Mouse (Mus musculus): ENCODE data around the gene Gm3371. TPM values are rescaled to one million over a fixed set of nuclear protein-coding genes. Genes with fewer than 3 reads are reported as not detected.
"Not testable (repeated sequence)": the region's sequence is repeated elsewhere in the genome, so short reads cannot be mapped to it uniquely, and the experiment has no call there.

Gene Gm3371
- not detected in 2 replicates for polyA plus RNA-seq (2016; fragmentation: Nextera tagmentation; extraction: Ambion mirVana)

DNA sequence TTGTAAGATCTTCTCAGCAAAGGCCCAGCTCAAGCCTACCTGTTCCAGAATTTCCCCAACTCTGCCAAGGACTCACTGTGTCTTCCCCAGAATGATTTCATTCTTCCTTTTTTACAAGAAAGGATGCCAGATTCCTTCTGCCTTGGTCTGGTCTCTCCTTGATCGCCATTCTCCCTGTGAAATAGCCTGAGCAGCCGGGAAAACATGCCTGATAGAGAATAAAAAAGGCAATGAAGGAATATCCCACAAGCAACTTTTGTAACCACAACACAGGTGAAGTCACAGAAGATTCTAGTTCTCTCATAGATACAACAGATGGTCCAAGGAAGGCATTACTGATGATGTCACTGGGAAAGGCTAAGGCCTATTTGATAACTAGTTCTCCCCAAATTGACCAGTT lies at the start of gene Gm3371:
Gene Gm3371, minus strand, starts transcription at position 101 of the 400 bp plus-strand sequence.
- H3K9me3 ChIP-seq (replicated peaks); H3K4me1 ChIP-seq (replicated peaks); H3K36me3 ChIP-seq; H3K4me2 ChIP-seq; H3K27ac ChIP-seq (ENCODE audit: poor library complexity, severe bottlenecking); H3K9ac ChIP-seq; ATAC-seq (ENCODE audit: insufficient number of reproducible peaks, low FRiP score); H3K4me3 ChIP-seq; H3K27me3 ChIP-seq (replicated peaks): not testable (repeated sequence)
- no CpG with 5 or more reads among the region's 2 CpGs for WGBS

DNA sequence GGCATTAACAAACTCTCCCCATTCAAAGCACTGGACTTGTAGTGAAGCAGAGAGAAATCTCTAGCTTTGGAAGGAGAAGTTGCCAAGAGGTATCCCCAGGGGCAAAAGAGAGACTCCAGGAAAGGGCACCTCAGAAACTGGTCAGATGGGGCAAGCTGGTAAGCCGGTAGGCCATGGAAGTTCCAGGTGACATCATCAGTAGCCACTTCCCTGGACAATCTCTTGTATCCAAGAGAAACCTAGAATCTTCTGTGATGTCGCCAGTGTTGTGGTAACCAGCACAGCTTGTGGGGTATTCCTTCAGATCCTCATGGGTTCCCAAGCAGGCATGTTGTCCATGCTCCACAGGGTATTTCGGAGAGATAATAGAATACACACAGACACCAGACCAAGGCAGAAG lies 22.8 kb upstream of the Gm3371 start, which contains the start of gene Gm8232:
Gene Gm8232, plus strand, starts transcription at position 301 of the 400 bp plus-strand sequence.
- 81% methylated on average over 3 of the region's 3 CpGs for WGBS
- not testable (repeated sequence) for H3K4me2 ChIP-seq; H3K9me3 ChIP-seq (replicated peaks)

DNA sequence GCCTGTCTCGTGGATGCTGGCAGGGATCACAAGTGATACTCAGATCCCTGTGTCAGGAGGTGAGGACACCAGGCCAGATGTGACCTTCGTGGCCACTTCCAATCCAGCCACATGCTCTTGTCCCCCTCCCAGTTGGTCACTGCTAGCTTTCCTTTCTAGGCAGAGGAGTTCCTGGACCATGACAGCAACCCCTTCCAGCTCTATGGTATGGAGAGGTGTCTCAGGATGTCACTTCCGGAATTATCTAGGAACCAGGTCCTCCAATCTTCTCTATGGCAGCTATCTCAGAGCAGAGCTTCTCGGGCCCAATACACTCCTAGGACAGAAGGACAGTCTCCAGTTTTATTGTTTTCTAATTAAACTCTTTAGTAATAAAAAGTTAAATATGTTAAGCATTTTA lies 26.3 kb downstream of the Gm3371 start:
- H3K27me3 ChIP-seq (replicated peaks); ATAC-seq (ENCODE audit: insufficient number of reproducible peaks, low FRiP score); H3K9ac ChIP-seq; H3K4me3 ChIP-seq; H3K4me2 ChIP-seq; H3K36me3 ChIP-seq; H3K4me1 ChIP-seq (replicated peaks); H3K27ac ChIP-seq (ENCODE audit: poor library complexity, severe bottlenecking); H3K9me3 ChIP-seq (replicated peaks): not testable (repeated sequence)
- 66% methylated on average over 4 of the region's 4 CpGs for WGBS

More for the DNA sequence above, 22.8 kb upstream of the Gm3371 start, which contains the start of gene Gm8232:
- not testable (repeated sequence) for ATAC-seq (ENCODE audit: insufficient number of reproducible peaks, low FRiP score); H3K4me1 ChIP-seq (replicated peaks); H3K36me3 ChIP-seq; H3K4me3 ChIP-seq; H3K27ac ChIP-seq (ENCODE audit: poor library complexity, severe bottlenecking); H3K9ac ChIP-seq; H3K27me3 ChIP-seq (replicated peaks)

DNA sequence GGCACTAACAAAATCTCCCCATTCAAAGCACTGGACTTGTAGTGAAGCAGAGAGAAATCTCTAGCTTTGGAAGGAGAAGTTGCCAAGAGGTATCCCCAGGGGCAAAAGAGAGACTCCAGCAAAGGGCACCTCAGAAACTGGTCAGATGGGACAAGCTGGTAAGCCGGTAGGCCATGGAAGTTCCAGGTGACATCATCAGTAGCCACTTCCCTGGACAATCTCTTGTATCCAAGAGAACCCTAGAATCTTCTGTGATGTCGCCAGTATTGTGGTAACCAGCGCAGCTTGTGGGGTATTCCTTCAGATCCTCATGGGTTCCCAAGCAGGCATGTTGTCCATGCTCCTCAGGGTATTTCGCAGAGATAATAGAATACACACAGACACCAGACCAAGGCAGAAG lies 45.4 kb downstream of the Gm3371 start, which contains the start of gene Gm8229:
Gene Gm8229, plus strand, starts transcription at position 301 of the 400 bp plus-strand sequence.
- not testable (repeated sequence) for H3K4me1 ChIP-seq (replicated peaks); ATAC-seq (ENCODE audit: insufficient number of reproducible peaks, low FRiP score); H3K4me2 ChIP-seq; H3K27ac ChIP-seq (ENCODE audit: poor library complexity, severe bottlenecking); H3K36me3 ChIP-seq; H3K4me3 ChIP-seq; H3K9ac ChIP-seq; H3K9me3 ChIP-seq (replicated peaks); H3K27me3 ChIP-seq (replicated peaks)
- WGBS = 84% methylated on average over 4 of the region's 4 CpGs

DNA sequence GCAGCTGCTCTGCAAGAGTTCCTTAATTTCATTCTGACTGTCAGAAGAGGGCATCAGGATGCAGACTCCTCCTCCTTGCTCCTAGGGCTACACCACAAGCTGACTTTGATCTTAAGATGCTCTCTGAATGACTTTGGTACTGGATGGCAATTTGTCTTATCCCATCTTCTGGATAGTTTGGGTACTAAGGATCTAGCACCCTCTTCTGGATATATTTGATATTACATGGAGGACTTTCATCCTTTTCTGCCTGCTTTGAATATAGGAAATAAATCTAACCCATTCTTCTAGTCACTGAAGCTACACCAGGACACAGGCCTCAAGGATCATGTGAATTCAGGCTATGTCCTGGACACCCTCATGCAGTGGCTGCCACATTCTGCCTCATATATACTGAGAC lies 48.2 kb downstream of the Gm3371 start:
- H3K27ac ChIP-seq (ENCODE audit: poor library complexity, severe bottlenecking); H3K4me2 ChIP-seq; ATAC-seq (ENCODE audit: insufficient number of reproducible peaks, low FRiP score); H3K9ac ChIP-seq; H3K4me1 ChIP-seq (replicated peaks); H3K36me3 ChIP-seq; H3K4me3 ChIP-seq; H3K9me3 ChIP-seq (replicated peaks); H3K27me3 ChIP-seq (replicated peaks): not testable (repeated sequence)

DNA sequence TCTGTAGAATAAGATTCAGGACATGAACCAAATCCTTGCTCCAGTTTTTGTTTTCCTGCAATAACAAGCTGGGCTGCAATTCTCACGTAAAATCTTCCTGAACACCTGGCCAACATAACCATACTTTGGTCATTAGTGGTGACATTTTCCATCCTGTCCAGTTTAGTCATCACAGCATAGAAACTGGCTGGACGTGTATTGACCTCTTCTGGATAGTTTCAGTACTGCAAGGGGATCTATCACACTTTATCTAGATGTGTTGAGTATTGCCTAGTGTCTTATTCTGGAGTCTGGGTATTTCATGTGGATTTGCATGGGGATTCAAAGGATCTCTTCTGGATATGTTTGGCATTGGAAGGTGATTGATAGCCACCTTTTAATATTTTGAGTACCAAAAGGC lies 49.1 kb downstream of the Gm3371 start:
- 35% methylated on average over 2 of the region's 2 CpGs for WGBS
- not testable (repeated sequence) for H3K36me3 ChIP-seq; H3K9me3 ChIP-seq (replicated peaks)

More for the DNA sequence above, 49.1 kb downstream of the Gm3371 start:
- not testable (repeated sequence) for H3K27me3 ChIP-seq (replicated peaks); H3K27ac ChIP-seq (ENCODE audit: poor library complexity, severe bottlenecking); H3K4me1 ChIP-seq (replicated peaks); ATAC-seq (ENCODE audit: insufficient number of reproducible peaks, low FRiP score); H3K4me3 ChIP-seq; H3K4me2 ChIP-seq; H3K9ac ChIP-seq

Other genes with a start within 250 kb of the Gm3371 start
- gene Gm8212, start 213.0 kb downstream of the Gm3371 start, polyA plus RNA-seq (2016; fragmentation: Nextera tagmentation; extraction: Ambion mirVana) = not detected in 2 replicates
- not detected in 2 replicates for gene 4930503E14Rik, start 197.4 kb downstream of the Gm3371 start, polyA plus RNA-seq (2016; fragmentation: Nextera tagmentation; extraction: Ambion mirVana)
- gene Gm8220, start 125.1 kb downstream of the Gm3371 start, polyA plus RNA-seq (2016; fragmentation: Nextera tagmentation; extraction: Ambion mirVana) = not detected in 2 replicates
- gene Gm5930, start 72.1 kb downstream of the Gm3371 start, polyA plus RNA-seq (2016; fragmentation: Nextera tagmentation; extraction: Ambion mirVana) = not detected in 2 replicates
- gene Gm8229, start 45.3 kb downstream of the Gm3371 start, polyA plus RNA-seq (2016; fragmentation: Nextera tagmentation; extraction: Ambion mirVana) = not detected in 2 replicates
- gene Gm8232, start 22.9 kb upstream of the Gm3371 start, polyA plus RNA-seq (2016; fragmentation: Nextera tagmentation; extraction: Ambion mirVana) = not detected in 2 replicates
- not detected in 2 replicates for gene BC061237, start 81.8 kb upstream of the Gm3371 start, polyA plus RNA-seq (2016; fragmentation: Nextera tagmentation; extraction: Ambion mirVana)
- not detected in 2 replicates for gene Gm17093, start 107.6 kb upstream of the Gm3371 start, polyA plus RNA-seq (2016; fragmentation: Nextera tagmentation; extraction: Ambion mirVana)
- gene Gm8247, start 172.5 kb upstream of the Gm3371 start, polyA plus RNA-seq (2016; fragmentation: Nextera tagmentation; extraction: Ambion mirVana) = not detected in 2 replicates
- not detected in 2 replicates for gene Gm5624, start 217.2 kb upstream of the Gm3371 start, polyA plus RNA-seq (2016; fragmentation: Nextera tagmentation; extraction: Ambion mirVana)

Measured in heart, embryonic 12.5 days (tissue).